Mouse (Mus musculus) midbrain, postnatal 0 days (tissue): ENCODE results near the gene Dnajc4. TPM values are rescaled to one million over a fixed set of nuclear protein-coding genes. Genes with fewer than 3 reads are reported as not detected.
A peak's percentile ranks its signal among the peaks of the same experiment; 100 is the strongest.

Source experiments
- ATAC-seq: fragments of 200-750 bp; cut with Nextera tagmentation; 2 replicates; pipeline ENCODE4 v1.8.0; 2017; ENCODE audit warnings: moderate number of reproducible peaks, mild to moderate bottlenecking, moderate TSS enrichment, moderate library complexity; ENCODE audit not compliant: low FRiP score
- DNase-seq: peaks from one replicate; pipeline ENCODE4 v3.0.0-alpha.2; 2015; ENCODE audit warnings: low spot score
- H3K27ac ChIP-seq: fragments of 300-500 bp; sonication (generic); 2 replicates; pipeline ENCODE4 v1.5.1; 2014; ENCODE audit warnings: low read depth, mild to moderate bottlenecking, low read length, mixed read lengths
- H3K27me3 ChIP-seq: fragments of 300-500 bp; sonication (generic); 2 replicates; pipeline ENCODE4 v1.6.1; 2014; ENCODE audit warnings: low read length, control low read depth, mixed read lengths; ENCODE audit not compliant: insufficient read depth
- H3K36me3 ChIP-seq: fragments of 300-500 bp; sonication (generic); 2 replicates; pipeline ENCODE4 v1.6.1; 2014; ENCODE audit warnings: low read length, control low read depth, mixed read lengths; ENCODE audit not compliant: insufficient read depth
- H3K4me1 ChIP-seq: fragments of 300-500 bp; sonication (generic); 2 replicates; pipeline ENCODE4 v1.6.1; 2014; ENCODE audit warnings: mild to moderate bottlenecking, control low read depth, antibody characterized with exemption, low read length, mixed read lengths; ENCODE audit not compliant: insufficient read depth
- H3K4me2 ChIP-seq: fragments of 300-500 bp; sonication (generic); 2 replicates; pipeline ENCODE4 v1.6.1; 2014; ENCODE audit warnings: low read depth, mild to moderate bottlenecking, low read length, mixed read lengths; ENCODE audit not compliant: poor library complexity, severe bottlenecking
- H3K4me3 ChIP-seq: fragments of 300-500 bp; sonication (generic); 2 replicates; pipeline ENCODE4 v1.5.1; 2014; ENCODE audit warnings: low read depth, mild to moderate bottlenecking, low read length, moderate library complexity
- H3K9ac ChIP-seq: fragments of 300-500 bp; sonication (generic); replicated peaks from 2 replicates; pipeline ENCODE4 v1.6.1; 2014; ENCODE audit warnings: mild to moderate bottlenecking, low read length, moderate library complexity, mixed read lengths; ENCODE audit not compliant: poor library complexity, severe bottlenecking
- H3K9me3 ChIP-seq: fragments of 300-500 bp; sonication (generic); 2 replicates; pipeline ENCODE4 v1.6.1; 2016; ENCODE audit warnings: low read length, control low read depth
- CTCF ChIP-seq: IDR thresholded peaks from 2 replicates; pipeline ENCODE4 v1.5.1; 2016; ENCODE audit warnings: antibody characterized with exemption, mild to moderate bottlenecking
- WGBS: fragments of 180-500 bp; shearing (Covaris S2); extraction: QIAGEN DNeasy Blood & Tissue Kit; methylation state at CpG from one replicate; pipeline ENCODE4 v1.1.7; 2014; 5-methylcytosine and 5-hydroxymethylcytosine counted together
- polyA plus RNA-seq: library from polyadenylated mRNA; unstranded; fragments of >200 nt; fragmentation: Nextera tagmentation; extraction: Ambion mirVana; gene quantifications from 2 replicates; pipeline ENCODE4 v1.2.1, GENCODE M21; 2015
- total RNA-seq: library from RNA; depleted of rRNA; stranded (reverse); fragments of >200 nt; gene quantifications from 2 replicates; pipeline ENCODE4 v1.2.3, GENCODE M21; 2014

The Dnajc4 gene
- total and polyA plus RNA-seq, 2 experiments from 2014 or later: 21.6 to 31.2 TPM

- Histone ChIP-seq H3K27me3 (no peaks in the 10 kb centered on the region), H3K4me1 (peaks cover 19% of the 10 kb centered on the region; the same call in 1 of the 2 replicates), H3K36me3 (peaks cover 27% of the 10 kb centered on the region), H3K4me3 (peak within 1 kb of the TSS; percentile 65), H3K4me2 (peak within 1 kb of the TSS; percentile 84), H3K9me3 (no peaks in the 10 kb centered on the region), H3K27ac (peak within 1 kb of the TSS; percentile 95), H3K9ac (peak within 1 kb of the TSS; percentile 74)
- TF ChIP-seq CTCF: no peak
- 2% methylated on average over 33 of the region's 38 CpGs for WGBS
- peak; percentile 89 for ATAC-seq
- peak; percentile 99 for DNase-seq
Measured at GRCm38 (mm10) chr19:6980381-6981093, 11.8 kb downstream of the Dnajc4 start, which contains the start of gene Fkbp2. Gene Fkbp2 (minus strand): TSS chr19:6980501.

GRCm38 (mm10) chr19:6979486-6980380 is 12.6 kb downstream of the Dnajc4 start:
- Histone ChIP-seq H3K9ac (peak overlapping the region; percentile 74), H3K4me2 (peak overlapping the region; percentile 84), H3K4me1 (peaks cover 19% of the 10 kb centered on the region; the same call in 1 of the 2 replicates), H3K36me3 (peaks cover 20% of the 10 kb centered on the region), H3K4me3 (peak overlapping the region; percentile 65), H3K27me3 (no peaks in the 10 kb centered on the region), H3K27ac (peak overlapping the region; percentile 95), H3K9me3 (no peaks in the 10 kb centered on the region)
- TF ChIP-seq CTCF: peak; percentile 71
- ATAC-seq: peak; percentile 90
- peak; percentile 99 for DNase-seq
- 1% methylated on average over 56 of the region's 59 CpGs for WGBS

GRCm38 (mm10) chr19:6979001-6979479 is 13.3 kb downstream of the Dnajc4 start:
- H3K27me3 ChIP-seq: no peaks in the 10 kb centered on the region
- H3K9me3 ChIP-seq: no peaks in the 10 kb centered on the region
- peaks cover 19% of the 10 kb centered on the region; the same call in 1 of the 2 replicates for H3K4me1 ChIP-seq
- 8% methylated on average over 11 of the region's 11 CpGs for WGBS
- peak overlapping the region; percentile 84 for H3K4me2 ChIP-seq
- peak overlapping the region; percentile 95 for H3K27ac ChIP-seq
- H3K36me3 ChIP-seq: peaks cover 19% of the 10 kb centered on the region
- peak overlapping the region; percentile 65 for H3K4me3 ChIP-seq
- TF ChIP-seq CTCF: no peak
- peak overlapping the region; percentile 74 for H3K9ac ChIP-seq
- DNase-seq: peak; percentile 18
- no peak for ATAC-seq

- DNase-seq: no peak
- peaks cover 19% of the 10 kb centered on the region for H3K36me3 ChIP-seq
- no peaks in the 10 kb centered on the region for H3K27me3 ChIP-seq
- peak overlapping the region; percentile 74; the same call in 1 of the 2 replicates for H3K9ac ChIP-seq
- peaks cover 19% of the 10 kb centered on the region; the same call in 1 of the 2 replicates for H3K4me1 ChIP-seq
- peak overlapping the region; percentile 84 for H3K4me2 ChIP-seq
- no peak for ATAC-seq
- H3K27ac ChIP-seq: peak overlapping the region; percentile 95
- H3K4me3 ChIP-seq: peak overlapping the region; percentile 65
- TF ChIP-seq CTCF: no peak
- WGBS: 47% methylated on average over 3 of the region's 3 CpGs
- no peaks in the 10 kb centered on the region for H3K9me3 ChIP-seq
Measured at GRCm38 (mm10) chr19:6978639-6978974, 13.8 kb downstream of the Dnajc4 start.

- Histone ChIP-seq H3K9ac (0 out of 2 replicates have a peak overlapping the region, but pooled peaks have one; percentile 29), H3K9me3 (no peaks in the 10 kb centered on the region), H3K4me2 (peak overlapping the region; percentile 84), H3K36me3 (peaks cover 19% of the 10 kb centered on the region), H3K27ac (peak overlapping the region; percentile 95; the same call in 1 of the 2 replicates), H3K4me3 (peak overlapping the region; percentile 65; the same call in 1 of the 2 replicates), H3K27me3 (no peaks in the 10 kb centered on the region), H3K4me1 (peaks cover 19% of the 10 kb centered on the region; the same call in 1 of the 2 replicates)
- no peak for DNase-seq
- no peak for ATAC-seq
- 80% methylated on average over 13 of the region's 13 CpGs for WGBS
- no peak for TF ChIP-seq CTCF
Measured at GRCm38 (mm10) chr19:6977759-6978638, 14.4 kb downstream of the Dnajc4 start.
